Mouse (Mus musculus): Measurements from ENCODE around the gene Cog5. TPM values are rescaled to one million over a fixed set of nuclear protein-coding genes. Genes with fewer than 3 reads are reported as not detected.

Gene Cog5
- polyA plus RNA-seq, 1 experiment from 2014 or later = 34.8 TPM

GRCm38 (mm10) chr12:31971547-31971946 lies 316.9 kb downstream of the Cog5 start:
- Histone ChIP-seq H3K27me3 (ENCODE audit: control insufficient read depth, insufficient read depth, low read length) (no peaks in the 10 kb centered on the region), H3K4me2 (ENCODE audit: low read depth) (no peak overlapping the region), H3K9me3 (ENCODE audit: control insufficient read depth, low read length) (no peaks in the 10 kb centered on the region), H3K27ac (ENCODE audit: low read depth, low read length) (no peak overlapping the region), H3K9ac (ENCODE audit: low read length) (no peak overlapping the region), H3K36me3 (ENCODE audit: control insufficient read depth, insufficient read depth, low read length) (no peaks in the 10 kb centered on the region), H3K4me1 (ENCODE audit: control insufficient read depth, insufficient read depth, low read length) (no peaks in the 10 kb centered on the region), H3K4me3 (ENCODE audit: low read depth, low read length) (no peak overlapping the region)
- no peak for ATAC-seq (ENCODE audit: insufficient read depth, low FRiP score, low TSS enrichment)
- 90% methylated on average over 8 of the region's 8 CpGs for WGBS
- DNase-seq (ENCODE audit: low spot score) = no peak

DNA sequence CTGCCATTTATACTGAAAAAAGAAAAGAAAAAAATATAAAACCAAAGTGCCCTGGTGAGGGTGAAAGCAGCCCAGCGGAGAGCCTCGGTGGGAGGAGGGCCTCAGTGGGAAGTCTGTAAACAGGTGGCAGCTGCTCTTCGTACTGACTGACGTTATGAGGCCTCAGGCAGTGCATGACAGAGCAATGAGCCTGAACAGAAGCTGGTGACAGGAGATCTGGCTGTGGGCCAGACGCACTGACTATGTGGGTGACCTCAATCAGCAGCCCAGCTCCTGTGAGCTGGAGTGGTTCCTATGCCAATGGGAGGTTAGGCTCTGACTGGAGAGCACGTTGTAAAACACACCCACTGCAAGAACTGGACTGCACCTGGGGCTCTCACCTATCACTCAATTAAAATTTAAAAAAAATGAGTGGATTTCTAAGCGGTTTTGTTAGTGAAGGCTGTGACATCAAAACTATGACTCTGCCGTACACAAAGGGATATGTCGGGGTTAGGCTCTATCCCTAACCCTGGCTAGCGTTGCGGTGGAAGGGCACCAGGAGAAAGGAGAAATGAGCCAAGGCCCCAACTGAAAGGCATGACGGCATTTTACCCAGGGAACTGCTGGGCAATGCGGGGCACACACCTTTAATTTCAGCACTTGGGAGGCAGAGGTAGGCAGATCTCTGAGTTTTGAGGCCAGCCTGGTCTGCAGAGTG lies 319.0 kb downstream of the Cog5 start:
- Histone ChIP-seq H3K4me3 (ENCODE audit: low read depth, low read length) (no peak overlapping the region), H3K36me3 (ENCODE audit: control insufficient read depth, insufficient read depth, low read length) (no peaks in the 10 kb centered on the region), H3K4me1 (ENCODE audit: control insufficient read depth, insufficient read depth, low read length) (no peaks in the 10 kb centered on the region), H3K4me2 (ENCODE audit: low read depth) (no peak overlapping the region), H3K27ac (ENCODE audit: low read depth, low read length) (no peak overlapping the region), H3K27me3 (ENCODE audit: control insufficient read depth, insufficient read depth, low read length) (no peaks in the 10 kb centered on the region), H3K9ac (ENCODE audit: low read length) (no peak overlapping the region), H3K9me3 (ENCODE audit: control insufficient read depth, low read length) (no peaks in the 10 kb centered on the region)
- DNase-seq (ENCODE audit: low spot score) (peak; percentile 24), ATAC-seq (ENCODE audit: insufficient read depth, low FRiP score, low TSS enrichment) (peak; percentile 61)
- WGBS = 73% methylated on average over 13 of the region's 13 CpGs

DNA sequence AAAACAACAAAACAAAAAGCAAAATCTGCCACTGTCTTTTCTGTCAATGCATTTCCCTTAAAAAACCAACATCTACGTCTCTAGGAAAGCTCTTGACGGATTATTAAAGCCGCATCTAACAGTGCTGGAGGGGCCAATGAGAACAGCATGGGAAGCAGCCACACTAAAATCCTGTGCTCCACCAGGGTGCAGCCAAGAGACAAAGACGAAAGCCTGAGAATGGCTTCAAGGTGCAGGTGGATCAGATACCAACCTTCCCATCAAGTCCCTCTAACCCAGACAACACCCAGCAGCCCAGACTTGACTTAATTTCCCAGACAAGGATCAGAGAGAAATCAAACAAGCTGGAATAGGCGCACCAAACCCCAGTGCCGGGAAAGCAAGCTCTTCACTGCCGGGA lies 321.9 kb downstream of the Cog5 start:
- no peak overlapping the region for H3K9ac ChIP-seq (ENCODE audit: low read length)
- no peak overlapping the region for H3K4me2 ChIP-seq (ENCODE audit: low read depth)
- ATAC-seq (ENCODE audit: insufficient read depth, low FRiP score, low TSS enrichment) (no peak), DNase-seq (ENCODE audit: low spot score) (no peak)
- 48% methylated on average over 7 of the region's 7 CpGs for WGBS
- no peak overlapping the region for H3K27ac ChIP-seq (ENCODE audit: low read depth, low read length)
- no peaks in the 10 kb centered on the region for H3K9me3 ChIP-seq (ENCODE audit: control insufficient read depth, low read length)
- no peaks in the 10 kb centered on the region for H3K36me3 ChIP-seq (ENCODE audit: control insufficient read depth, insufficient read depth, low read length)
- H3K4me1 ChIP-seq (ENCODE audit: control insufficient read depth, insufficient read depth, low read length) = no peaks in the 10 kb centered on the region
- H3K4me3 ChIP-seq (ENCODE audit: low read depth, low read length) = no peak overlapping the region
- H3K27me3 ChIP-seq (ENCODE audit: control insufficient read depth, insufficient read depth, low read length) = no peaks in the 10 kb centered on the region

GRCm38 (mm10) chr12:31977613-31978195 lies 323.0 kb downstream of the Cog5 start:
- no peak overlapping the region for H3K4me3 ChIP-seq (ENCODE audit: low read depth, low read length)
- H3K4me2 ChIP-seq (ENCODE audit: low read depth) = no peak overlapping the region
- 59% methylated on average over 12 of the region's 12 CpGs for WGBS
- H3K9me3 ChIP-seq (ENCODE audit: control insufficient read depth, low read length) = no peaks in the 10 kb centered on the region
- no peak overlapping the region for H3K27ac ChIP-seq (ENCODE audit: low read depth, low read length)
- DNase-seq (ENCODE audit: low spot score) (peak; percentile 23), ATAC-seq (ENCODE audit: insufficient read depth, low FRiP score, low TSS enrichment) (no peak)
- H3K4me1 ChIP-seq (ENCODE audit: control insufficient read depth, insufficient read depth, low read length) = no peaks in the 10 kb centered on the region
- H3K9ac ChIP-seq (ENCODE audit: low read length) = no peak overlapping the region; the same call in 1 of the 2 replicates
- H3K36me3 ChIP-seq (ENCODE audit: control insufficient read depth, insufficient read depth, low read length) = no peaks in the 10 kb centered on the region
- no peaks in the 10 kb centered on the region for H3K27me3 ChIP-seq (ENCODE audit: control insufficient read depth, insufficient read depth, low read length)

DNA sequence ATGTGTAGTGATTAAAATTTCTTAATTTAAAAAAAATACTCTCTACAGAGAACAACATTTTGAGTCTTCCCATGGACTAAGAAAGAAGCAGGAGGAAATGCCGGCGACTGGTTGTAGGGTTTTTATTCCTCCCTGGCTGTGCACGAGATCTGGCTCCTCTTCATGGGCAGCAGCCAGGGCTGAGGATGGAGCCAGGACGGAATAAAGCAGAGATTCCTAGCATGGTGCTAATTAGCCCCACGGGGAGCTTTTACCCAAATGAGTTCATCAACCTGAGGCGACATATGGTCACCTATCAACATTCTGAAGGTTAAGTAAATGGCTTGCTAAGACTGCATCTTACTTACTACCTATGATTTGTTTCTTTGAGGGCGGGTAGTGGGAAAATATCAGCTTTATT lies 328.6 kb downstream of the Cog5 start:
- Histone ChIP-seq H3K4me2 (ENCODE audit: low read depth) (no peak overlapping the region), H3K4me3 (ENCODE audit: low read depth, low read length) (no peak overlapping the region), H3K27ac (ENCODE audit: low read depth, low read length) (no peak overlapping the region), H3K36me3 (ENCODE audit: control insufficient read depth, insufficient read depth, low read length) (no peaks in the 10 kb centered on the region), H3K4me1 (ENCODE audit: control insufficient read depth, insufficient read depth, low read length) (no peaks in the 10 kb centered on the region), H3K27me3 (ENCODE audit: control insufficient read depth, insufficient read depth, low read length) (no peaks in the 10 kb centered on the region), H3K9me3 (ENCODE audit: control insufficient read depth, low read length) (no peaks in the 10 kb centered on the region), H3K9ac (ENCODE audit: low read length) (no peak overlapping the region)
- no peak for DNase-seq (ENCODE audit: low spot score)
- whole genome bisulfite sequencing = 63% methylated on average over 7 of the region's 7 CpGs
- ATAC-seq (ENCODE audit: insufficient read depth, low FRiP score, low TSS enrichment) = no peak

DNA sequence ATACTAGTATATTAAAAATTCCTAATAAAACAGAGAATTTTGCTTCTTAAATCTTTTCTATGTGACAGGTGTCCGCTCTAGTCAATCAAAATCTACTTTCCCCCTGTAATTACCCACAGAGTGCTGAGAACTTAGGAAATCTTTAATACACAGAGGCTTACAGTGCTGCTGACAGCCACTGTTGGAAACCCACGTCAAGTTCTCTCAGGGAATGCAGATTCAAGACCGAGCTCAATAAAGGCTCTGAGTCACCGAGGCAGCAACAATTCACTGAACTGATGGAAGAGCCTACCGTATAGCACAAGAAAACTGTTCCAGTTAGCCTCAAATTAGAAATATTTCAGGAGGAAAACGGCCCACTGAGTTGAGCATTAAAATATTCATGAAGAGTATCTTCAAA lies 329.1 kb downstream of the Cog5 start:
- Histone ChIP-seq H3K27me3 (ENCODE audit: control insufficient read depth, insufficient read depth, low read length) (no peaks in the 10 kb centered on the region), H3K36me3 (ENCODE audit: control insufficient read depth, insufficient read depth, low read length) (no peaks in the 10 kb centered on the region), H3K4me1 (ENCODE audit: control insufficient read depth, insufficient read depth, low read length) (no peaks in the 10 kb centered on the region), H3K4me3 (ENCODE audit: low read depth, low read length) (no peak overlapping the region), H3K27ac (ENCODE audit: low read depth, low read length) (no peak overlapping the region), H3K9me3 (ENCODE audit: control insufficient read depth, low read length) (no peaks in the 10 kb centered on the region), H3K4me2 (ENCODE audit: low read depth) (no peak overlapping the region), H3K9ac (ENCODE audit: low read length) (no peak overlapping the region)
- DNase-seq (ENCODE audit: low spot score) (no peak), ATAC-seq (ENCODE audit: insufficient read depth, low FRiP score, low TSS enrichment) (no peak)
- WGBS = 89% methylated on average over 6 of the region's 6 CpGs

GRCm38 (mm10) chr12:31984206-31984605 lies 329.5 kb downstream of the Cog5 start:
- DNase-seq (ENCODE audit: low spot score) = no peak
- no peaks in the 10 kb centered on the region for H3K9me3 ChIP-seq (ENCODE audit: control insufficient read depth, low read length)
- H3K4me1 ChIP-seq (ENCODE audit: control insufficient read depth, insufficient read depth, low read length) = no peaks in the 10 kb centered on the region
- H3K27ac ChIP-seq (ENCODE audit: low read depth, low read length) = no peak overlapping the region
- H3K9ac ChIP-seq (ENCODE audit: low read length) = no peak overlapping the region
- H3K27me3 ChIP-seq (ENCODE audit: control insufficient read depth, insufficient read depth, low read length) = no peaks in the 10 kb centered on the region
- no peak for ATAC-seq (ENCODE audit: insufficient read depth, low FRiP score, low TSS enrichment)
- H3K4me3 ChIP-seq (ENCODE audit: low read depth, low read length) = no peak overlapping the region
- H3K4me2 ChIP-seq (ENCODE audit: low read depth) = no peak overlapping the region
- 56% methylated on average over 2 of the region's 2 CpGs for WGBS
- H3K36me3 ChIP-seq (ENCODE audit: control insufficient read depth, insufficient read depth, low read length) = no peaks in the 10 kb centered on the region

- no peaks in the 10 kb centered on the region for H3K36me3 ChIP-seq (ENCODE audit: control insufficient read depth, insufficient read depth, low read length)
- no peak for DNase-seq (ENCODE audit: low spot score)
These were observed 330.0 kb downstream of the Cog5 start for GRCm38 (mm10) chr12:31984664-31985063.

GRCm38 (mm10) chr12:31985738-31986137 lies 331.1 kb downstream of the Cog5 start:
- H3K27ac ChIP-seq (ENCODE audit: low read depth, low read length) = no peak overlapping the region
- ATAC-seq (ENCODE audit: insufficient read depth, low FRiP score, low TSS enrichment) (no peak), DNase-seq (ENCODE audit: low spot score) (no peak)
- H3K36me3 ChIP-seq (ENCODE audit: control insufficient read depth, insufficient read depth, low read length) = no peaks in the 10 kb centered on the region
- H3K4me3 ChIP-seq (ENCODE audit: low read depth, low read length) = no peak overlapping the region
- H3K4me2 ChIP-seq (ENCODE audit: low read depth) = no peak overlapping the region
- no peaks in the 10 kb centered on the region for H3K9me3 ChIP-seq (ENCODE audit: control insufficient read depth, low read length)
- WGBS = 95% methylated on average over 6 of the region's 6 CpGs
- no peaks in the 10 kb centered on the region for H3K27me3 ChIP-seq (ENCODE audit: control insufficient read depth, insufficient read depth, low read length)
- no peaks in the 10 kb centered on the region for H3K4me1 ChIP-seq (ENCODE audit: control insufficient read depth, insufficient read depth, low read length)
- no peak overlapping the region for H3K9ac ChIP-seq (ENCODE audit: low read length)

More at GRCm38 (mm10) chr12:31984664-31985063, 330.0 kb downstream of the Cog5 start:
- Histone ChIP-seq H3K9ac (ENCODE audit: low read length) (no peak overlapping the region), H3K4me1 (ENCODE audit: control insufficient read depth, insufficient read depth, low read length) (no peaks in the 10 kb centered on the region), H3K4me2 (ENCODE audit: low read depth) (no peak overlapping the region), H3K27me3 (ENCODE audit: control insufficient read depth, insufficient read depth, low read length) (no peaks in the 10 kb centered on the region), H3K9me3 (ENCODE audit: control insufficient read depth, low read length) (no peaks in the 10 kb centered on the region), H3K4me3 (ENCODE audit: low read depth, low read length) (no peak overlapping the region), H3K27ac (ENCODE audit: low read depth, low read length) (no peak overlapping the region)
- ATAC-seq (ENCODE audit: insufficient read depth, low FRiP score, low TSS enrichment) = no peak
- WGBS = 73% methylated on average over 12 of the region's 12 CpGs
